Mouse (Mus musculus) thymus, postnatal 4 days (tissue): ENCODE data around the gene Vdac1.

Experiments used
- DNase-seq: peaks from one replicate; pipeline ENCODE4 v3.0.0; 2021

The Vdac1 gene

GRCm38 (mm10) chr11:52360471-52361277 is at the start of gene Vdac1:
Vdac1 (plus strand) TSS chr11:52360860.
- DNase-seq = peak; percentile 91

- peak; percentile 88 for DNase-seq
These were observed 46.4 kb upstream of the Vdac1 start for GRCm38 (mm10) chr11:52314102-52314793.

- peak; percentile 80 for DNase-seq
These were observed 42.2 kb upstream of the Vdac1 start for GRCm38 (mm10) chr11:52318445-52318844.

- peak; percentile 47 for DNase-seq
These were observed 41.0 kb upstream of the Vdac1 start for GRCm38 (mm10) chr11:52319664-52320063.

GRCm38 (mm10) chr11:52320529-52320928 is 40.1 kb upstream of the Vdac1 start:
- DNase-seq = no peak

- DNase-seq = peak; percentile 45
These were observed 39.1 kb upstream of the Vdac1 start for GRCm38 (mm10) chr11:52321540-52321939.

GRCm38 (mm10) chr11:52324442-52325367 is 36.0 kb upstream of the Vdac1 start:
- peak; percentile 35 for DNase-seq

GRCm38 (mm10) chr11:52327313-52327712 is 33.3 kb upstream of the Vdac1 start:
- DNase-seq = peak; percentile 28

GRCm38 (mm10) chr11:52332421-52333118 is 28.1 kb upstream of the Vdac1 start:
- DNase-seq = peak; percentile 55

- DNase-seq = peak; percentile 41
These were observed 27.0 kb upstream of the Vdac1 start for GRCm38 (mm10) chr11:52333616-52334015.

GRCm38 (mm10) chr11:52335263-52335662 is 25.4 kb upstream of the Vdac1 start:
- DNase-seq = peak; percentile 70

GRCm38 (mm10) chr11:52335924-52336323 is 24.7 kb upstream of the Vdac1 start:
- peak; percentile 73 for DNase-seq

- DNase-seq = peak; percentile 68
These were observed 22.9 kb upstream of the Vdac1 start for GRCm38 (mm10) chr11:52337651-52338295.

GRCm38 (mm10) chr11:52338351-52338750 is 22.3 kb upstream of the Vdac1 start:
- DNase-seq = peak; percentile 32

GRCm38 (mm10) chr11:52339098-52339497 is 21.6 kb upstream of the Vdac1 start:
- DNase-seq = peak; percentile 59

GRCm38 (mm10) chr11:52339512-52339911 is 21.1 kb upstream of the Vdac1 start:
- peak; percentile 87 for DNase-seq

GRCm38 (mm10) chr11:52340123-52340864 is 20.4 kb upstream of the Vdac1 start:
- DNase-seq = peak; percentile 63

GRCm38 (mm10) chr11:52341001-52341400 is 19.7 kb upstream of the Vdac1 start:
- DNase-seq = peak; percentile 76

GRCm38 (mm10) chr11:52341476-52341875 is 19.2 kb upstream of the Vdac1 start:
- peak; percentile 68 for DNase-seq

- peak; percentile 50 for DNase-seq
These were observed 18.4 kb upstream of the Vdac1 start for GRCm38 (mm10) chr11:52342296-52342695.

GRCm38 (mm10) chr11:52343162-52343561 is 17.5 kb upstream of the Vdac1 start:
- peak; percentile 95 for DNase-seq
